Mouse (Mus musculus) testis, adult 2 months (tissue): ENCODE measurements around the gene Ghr. TPM values are rescaled to one million over a fixed set of nuclear protein-coding genes. Genes with fewer than 3 reads are reported as not detected.

Experiments used
- H3K27ac ChIP-seq: fragments of 200-500 bp; 2 replicates; pipeline ENCODE4 v1.5.1; 2012; ENCODE audit warnings: low read depth, low read length; ENCODE audit not compliant: control insufficient read depth, insufficient read depth
- H3K27me3 ChIP-seq: fragments of 200-500 bp; 2 replicates; pipeline ENCODE4 v1.6.1; 2012; ENCODE audit warnings: mild to moderate bottlenecking, low read length, moderate library complexity; ENCODE audit not compliant: control insufficient read depth, insufficient read depth
- H3K36me3 ChIP-seq: fragments of 200-500 bp; 2 replicates; pipeline ENCODE4 v1.6.1; 2012; ENCODE audit warnings: mild to moderate bottlenecking, low read length; ENCODE audit not compliant: control insufficient read depth, insufficient read depth
- H3K4me1 ChIP-seq: fragments of 200-500 bp; 2 replicates; pipeline ENCODE4 v1.6.1; 2012; ENCODE audit warnings: low read length; ENCODE audit not compliant: control insufficient read depth, insufficient read depth
- H3K4me3 ChIP-seq: fragments of 200-500 bp; 2 replicates; pipeline ENCODE4 v1.5.1; 2012; ENCODE audit warnings: low read depth, mild to moderate bottlenecking, low read length, moderate library complexity, mixed read lengths; ENCODE audit not compliant: control insufficient read depth
- CTCF ChIP-seq: fragments of 200-500 bp; IDR thresholded peaks from 2 replicates; pipeline ENCODE4 v1.5.1; 2012; ENCODE audit warnings: low read depth, mild to moderate bottlenecking, inconsistent platforms, low read length, moderate library complexity; ENCODE audit not compliant: control insufficient read depth, insufficient read depth, insufficient replicate concordance
- POLR2A ChIP-seq: fragments of 200-500 bp; IDR thresholded peaks from 2 replicates; pipeline ENCODE4 v1.6.1; 2012; ENCODE audit warnings: low read depth, mild to moderate bottlenecking, inconsistent platforms, low read length, moderate library complexity; ENCODE audit not compliant: control insufficient read depth
- polyA plus RNA-seq: library from polyadenylated mRNA; depleted of rRNA; stranded (reverse); fragments of >200 nt; gene quantifications from 2 replicates; pipeline ENCODE4 v1.2.3, GENCODE M21; 2012

The Ghr gene
- polyA plus RNA-seq, 1 experiment: 1.2 TPM

- H3K36me3 ChIP-seq: no peaks in the 10 kb centered on the region
- TF ChIP-seq POLR2A: no peak
- no peak for TF ChIP-seq CTCF
Observed at GRCm38 (mm10) chr15:3316617-3317016, 266.7 kb downstream of the Ghr start.

DNA sequence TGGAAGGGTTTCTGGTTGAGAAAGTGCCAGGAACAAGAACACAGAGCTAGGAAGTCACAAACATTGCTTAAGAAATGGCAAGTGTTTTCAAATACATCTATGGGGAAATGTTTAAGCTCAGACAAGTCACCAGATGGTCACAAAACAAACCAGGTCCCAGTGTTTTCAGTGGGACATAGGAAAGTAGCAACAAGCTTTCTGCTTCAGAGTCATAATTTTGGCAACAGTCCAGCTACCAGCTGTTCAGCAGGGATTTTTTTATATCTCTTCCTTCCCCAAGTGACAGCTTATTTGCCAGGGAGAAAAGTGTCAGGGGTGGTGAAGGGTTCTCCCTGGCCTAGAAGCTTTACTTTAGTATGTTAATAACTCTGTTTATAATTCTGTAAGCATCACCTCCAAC is 270.4 kb downstream of the Ghr start:
- no peaks in the 10 kb centered on the region for H3K4me1 ChIP-seq
- H3K27ac ChIP-seq: no peak overlapping the region
- no peaks in the 10 kb centered on the region for H3K27me3 ChIP-seq
- H3K4me3 ChIP-seq: no peak overlapping the region
- H3K36me3 ChIP-seq: no peaks in the 10 kb centered on the region
- no peak for TF ChIP-seq CTCF
- no peak for TF ChIP-seq POLR2A

More at GRCm38 (mm10) chr15:3316617-3317016, 266.7 kb downstream of the Ghr start:
- H3K4me3 ChIP-seq: no peak overlapping the region
- H3K4me1 ChIP-seq: no peaks in the 10 kb centered on the region
- H3K27me3 ChIP-seq: no peaks in the 10 kb centered on the region
- no peak overlapping the region for H3K27ac ChIP-seq

DNA sequence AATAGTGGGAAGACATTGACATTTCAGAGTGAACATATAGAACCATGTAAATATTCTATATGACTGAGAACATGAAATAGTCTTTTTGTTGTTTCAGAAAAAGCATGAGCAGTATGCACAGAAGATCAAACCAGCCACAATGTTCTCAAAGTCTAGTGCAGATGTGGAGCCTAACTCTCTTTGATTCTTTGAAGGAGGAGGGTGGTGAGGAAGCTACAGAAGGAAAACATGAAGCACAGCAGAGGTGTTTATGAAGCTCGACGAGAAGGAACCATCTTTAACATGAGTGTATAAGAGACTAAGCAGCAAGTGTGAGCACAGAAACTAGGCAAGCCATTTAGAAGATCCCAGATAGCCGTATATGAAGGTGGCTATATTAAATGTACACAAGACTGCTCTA is 273.4 kb downstream of the Ghr start:
- TF ChIP-seq POLR2A (no peak), CTCF (no peak)
- Histone ChIP-seq H3K27ac (no peak overlapping the region), H3K4me3 (no peak overlapping the region), H3K36me3 (no peaks in the 10 kb centered on the region), H3K27me3 (no peaks in the 10 kb centered on the region), H3K4me1 (no peaks in the 10 kb centered on the region)

GRCm38 (mm10) chr15:3303426-3303825 is 279.9 kb downstream of the Ghr start, which contains the start of gene Ccdc152:
TSS of gene Ccdc152 (minus strand) at chr15:3303526.
- no peaks in the 10 kb centered on the region for H3K27me3 ChIP-seq
- H3K27ac ChIP-seq: peak within 1 kb of the TSS; percentile 64
- H3K4me3 ChIP-seq: peak within 1 kb of the TSS; percentile 86
- H3K4me1 ChIP-seq: peaks cover 6% of the 10 kb centered on the region
- H3K36me3 ChIP-seq: no peaks in the 10 kb centered on the region
- TF ChIP-seq POLR2A (0 out of 2 replicates have a peak, but pooled peaks have one; percentile 24), CTCF (no peak)

DNA sequence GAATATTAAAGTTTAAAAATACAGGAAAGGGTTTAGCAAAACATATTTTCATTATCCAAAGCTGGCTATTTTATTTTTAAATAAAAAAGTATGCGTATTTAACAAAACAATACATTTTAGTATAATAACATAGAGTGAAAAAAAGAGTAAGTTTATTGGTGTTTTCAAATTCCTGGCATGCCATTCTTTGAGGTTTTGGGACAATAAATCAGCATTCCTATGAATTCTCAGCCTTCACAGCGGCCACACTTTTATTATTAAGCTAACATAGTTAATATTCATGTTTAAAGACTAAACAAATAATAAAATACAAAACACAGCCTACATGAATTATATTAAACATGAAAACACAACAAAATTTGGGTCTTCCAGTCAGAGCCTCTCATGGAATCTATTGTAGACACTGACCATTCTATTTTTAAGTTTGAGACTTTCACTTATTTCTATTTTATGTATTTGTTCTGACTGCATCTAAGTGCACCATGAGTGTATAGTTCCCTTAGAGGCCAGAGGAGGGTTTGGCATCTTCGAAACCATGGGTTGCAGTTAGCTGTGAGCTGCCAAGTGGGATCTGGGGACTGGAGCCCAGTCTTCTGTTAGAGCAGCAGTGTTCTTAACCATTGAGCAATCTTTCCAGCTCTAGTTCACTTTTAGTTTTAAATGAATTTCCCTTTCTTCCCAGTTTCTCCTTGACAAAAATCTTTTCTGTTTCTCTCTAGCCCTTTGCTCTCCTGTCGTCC is 282.8 kb downstream of the Ghr start:
- H3K4me3 ChIP-seq: no peak overlapping the region
- no peaks in the 10 kb centered on the region for H3K27me3 ChIP-seq
- no peaks in the 10 kb centered on the region for H3K36me3 ChIP-seq
- no peak overlapping the region for H3K27ac ChIP-seq
- TF ChIP-seq POLR2A: no peak
- no peak for TF ChIP-seq CTCF
- H3K4me1 ChIP-seq: peaks cover 6% of the 10 kb centered on the region

GRCm38 (mm10) chr15:3297615-3298014 is 285.7 kb downstream of the Ghr start:
- H3K4me3 ChIP-seq: no peak overlapping the region
- no peaks in the 10 kb centered on the region for H3K36me3 ChIP-seq
- no peaks in the 10 kb centered on the region for H3K27me3 ChIP-seq
- no peaks in the 10 kb centered on the region for H3K4me1 ChIP-seq
- no peak for TF ChIP-seq CTCF
- no peak for TF ChIP-seq POLR2A
- no peak overlapping the region for H3K27ac ChIP-seq

- Histone ChIP-seq H3K36me3 (no peaks in the 10 kb centered on the region), H3K27me3 (no peaks in the 10 kb centered on the region), H3K4me3 (no peak overlapping the region), H3K4me1 (no peaks in the 10 kb centered on the region), H3K27ac (no peak overlapping the region)
- TF ChIP-seq POLR2A (no peak), CTCF (no peak)
Observed at GRCm38 (mm10) chr15:3295986-3296385, 287.3 kb downstream of the Ghr start.
